Mouse (Mus musculus) forebrain, postnatal 0 days (tissue): Measurements from ENCODE around the gene Inafm2. TPM values are rescaled to one million over a fixed set of nuclear protein-coding genes. Genes with fewer than 3 reads are reported as not detected.

Experiments
- ATAC-seq: fragments of 200-750 bp; cut with Nextera tagmentation; 2 replicates; pipeline ENCODE4 v1.8.0; 2017; ENCODE audit warnings: mild to moderate bottlenecking, moderate library complexity
- DNase-seq: peaks from one replicate; pipeline ENCODE4 v3.0.0-alpha.2; 2015
- H3K27ac ChIP-seq: fragments of 300-500 bp; sonication (generic); 2 replicates; pipeline ENCODE4 v1.5.1; 2014; ENCODE audit warnings: low read depth, mild to moderate bottlenecking, antibody characterized with exemption, low read length, moderate library complexity, mixed read lengths
- H3K27me3 ChIP-seq: fragments of 300-500 bp; sonication (generic); 2 replicates; pipeline ENCODE4 v1.6.1; 2014; ENCODE audit warnings: mild to moderate bottlenecking, low read length, mixed read lengths; ENCODE audit not compliant: insufficient read depth
- H3K36me3 ChIP-seq: fragments of 300-500 bp; sonication (generic); 2 replicates; pipeline ENCODE4 v1.6.1; 2014; ENCODE audit warnings: mild to moderate bottlenecking, moderate library complexity; ENCODE audit not compliant: insufficient read depth
- H3K4me1 ChIP-seq: fragments of 300-500 bp; sonication (generic); 2 replicates; pipeline ENCODE4 v1.6.1; 2014; ENCODE audit warnings: antibody characterized with exemption; ENCODE audit not compliant: insufficient read depth
- H3K4me2 ChIP-seq: fragments of 300-500 bp; sonication (generic); 2 replicates; pipeline ENCODE4 v1.6.1; 2014; ENCODE audit warnings: low read depth, mild to moderate bottlenecking, moderate library complexity
- H3K4me3 ChIP-seq: fragments of 300-500 bp; sonication (generic); 2 replicates; pipeline ENCODE4 v1.5.1; 2014; ENCODE audit warnings: low read depth, low read length, mixed read lengths
- H3K9ac ChIP-seq: fragments of 300-500 bp; sonication (generic); 2 replicates; pipeline ENCODE4 v1.6.1; 2014; ENCODE audit warnings: mild to moderate bottlenecking
- H3K9me3 ChIP-seq: fragments of 300-500 bp; sonication (generic); 2 replicates; pipeline ENCODE4 v1.6.1; 2016; ENCODE audit warnings: low read length
- CTCF ChIP-seq: sonication (generic); IDR thresholded peaks from 2 replicates; pipeline ENCODE4 v1.5.1; 2016; ENCODE audit warnings: antibody characterized with exemption, control low read depth, low read depth
- WGBS: fragments of 180-500 bp; shearing (Covaris S2); extraction: QIAGEN DNeasy Blood & Tissue Kit; methylation state at CpG from one replicate; pipeline ENCODE4 v1.1.7; 2014; 5-methylcytosine and 5-hydroxymethylcytosine counted together
- polyA plus RNA-seq: library from polyadenylated mRNA; unstranded; fragments of >200 nt; fragmentation: Nextera tagmentation; extraction: Ambion mirVana; gene quantifications from 2 replicates; pipeline ENCODE4 v1.2.1, GENCODE M21; 2015
- total RNA-seq: library from RNA; depleted of rRNA; stranded (reverse); fragments of >200 nt; gene quantifications from 2 replicates; pipeline ENCODE4 v1.2.3, GENCODE M21; 2014

Gene Inafm2
- total and polyA plus RNA-seq, 2 experiments from 2014 or later = 14.2 to 17.2 TPM

- H3K4me1 ChIP-seq = peaks cover 26% of the 10 kb centered on the region
- no peaks in the 10 kb centered on the region for H3K36me3 ChIP-seq
- H3K27ac ChIP-seq = no peak overlapping the region
- ATAC-seq = no peak
- H3K4me3 ChIP-seq = no peak overlapping the region
- H3K4me2 ChIP-seq = 0 out of 2 replicates have a peak overlapping the region, but pooled peaks have one; percentile 0
- no peak for DNase-seq
- no peak overlapping the region for H3K9ac ChIP-seq
- no peak for TF ChIP-seq CTCF
- no peaks in the 10 kb centered on the region for H3K27me3 ChIP-seq
- no peaks in the 10 kb centered on the region for H3K9me3 ChIP-seq
- 22% methylated on average over 10 of the region's 10 CpGs for WGBS
These were observed 3.9 kb downstream of the Inafm2 start for GRCm38 (mm10) chr2:118749341-118749884.

DNA sequence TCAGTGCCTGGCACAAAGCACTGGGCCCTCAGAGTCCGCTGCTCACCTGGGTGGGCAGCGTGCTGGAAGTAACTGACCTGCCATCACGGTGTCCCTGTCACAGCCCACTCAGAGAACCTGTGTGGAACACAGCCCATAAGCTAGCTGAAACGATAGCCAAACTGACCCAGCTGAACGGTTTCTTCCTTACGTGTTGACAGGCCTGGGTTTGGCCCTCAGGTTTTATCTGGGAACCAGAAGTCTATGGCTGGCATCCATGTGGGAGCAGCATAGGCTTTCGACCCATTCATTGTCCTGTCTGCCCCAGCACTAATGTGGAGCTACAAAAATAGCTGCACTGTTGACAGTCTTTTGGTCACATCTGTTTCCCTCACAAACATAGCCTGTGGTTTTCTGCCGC is 4.9 kb downstream of the Inafm2 start:
- ATAC-seq (no peak), DNase-seq (no peak)
- TF ChIP-seq CTCF = no peak
- no peak overlapping the region for H3K9ac ChIP-seq
- H3K27me3 ChIP-seq = no peaks in the 10 kb centered on the region
- no peak overlapping the region for H3K4me2 ChIP-seq
- no peak overlapping the region for H3K27ac ChIP-seq
- H3K4me3 ChIP-seq = no peak overlapping the region
- peaks cover 17% of the 10 kb centered on the region; the same call in 1 of the 2 replicates for H3K4me1 ChIP-seq
- no peaks in the 10 kb centered on the region for H3K9me3 ChIP-seq
- H3K36me3 ChIP-seq = no peaks in the 10 kb centered on the region
- whole genome bisulfite sequencing = 70% methylated on average over 8 of the region's 8 CpGs

GRCm38 (mm10) chr2:118751896-118752791 is 6.6 kb downstream of the Inafm2 start:
- Histone ChIP-seq H3K4me2 (no peak overlapping the region), H3K9ac (no peak overlapping the region), H3K27ac (no peak overlapping the region), H3K4me3 (no peak overlapping the region), H3K27me3 (no peaks in the 10 kb centered on the region), H3K9me3 (no peaks in the 10 kb centered on the region), H3K36me3 (no peaks in the 10 kb centered on the region), H3K4me1 (peaks cover 13% of the 10 kb centered on the region; the same call in 1 of the 2 replicates)
- DNase-seq (no peak), ATAC-seq (no peak)
- 63% methylated on average over 16 of the region's 16 CpGs for WGBS
- TF ChIP-seq CTCF = no peak

DNA sequence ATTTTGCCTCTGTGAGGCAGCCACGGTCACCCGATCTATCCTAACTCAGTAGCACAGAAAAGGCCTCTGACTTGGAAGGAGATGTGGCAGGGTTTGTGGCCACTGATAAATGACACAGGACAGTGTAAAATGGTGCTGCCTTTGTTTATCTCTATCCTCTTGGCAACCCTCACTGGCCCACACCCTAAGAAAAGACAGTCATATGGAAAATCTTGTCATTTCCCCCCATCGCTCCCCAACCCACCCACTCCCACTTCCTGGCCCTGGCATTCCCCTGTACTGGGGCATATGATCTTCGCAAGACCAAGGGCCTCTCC is 7.2 kb downstream of the Inafm2 start:
- Histone ChIP-seq H3K4me1 (peaks cover 8% of the 10 kb centered on the region; the same call in 1 of the 2 replicates), H3K4me3 (no peak overlapping the region), H3K27ac (no peak overlapping the region), H3K27me3 (no peaks in the 10 kb centered on the region), H3K4me2 (no peak overlapping the region), H3K9ac (no peak overlapping the region), H3K36me3 (no peaks in the 10 kb centered on the region), H3K9me3 (no peaks in the 10 kb centered on the region)
- DNase-seq (no peak), ATAC-seq (no peak)
- no peak for TF ChIP-seq CTCF
- 79% methylated on average over 4 of the region's 4 CpGs for WGBS

- DNase-seq (no peak), ATAC-seq (no peak)
- Histone ChIP-seq H3K4me3 (no peak overlapping the region), H3K27me3 (no peaks in the 10 kb centered on the region), H3K9ac (no peak overlapping the region), H3K36me3 (no peaks in the 10 kb centered on the region), H3K4me2 (no peak overlapping the region), H3K9me3 (no peaks in the 10 kb centered on the region), H3K4me1 (peaks cover 3% of the 10 kb centered on the region; the same call in 1 of the 2 replicates), H3K27ac (no peak overlapping the region)
- 93% methylated on average over 5 of the region's 5 CpGs for WGBS
- no peak for TF ChIP-seq CTCF
These were observed 8.6 kb downstream of the Inafm2 start for GRCm38 (mm10) chr2:118754143-118754542.

- Histone ChIP-seq H3K36me3 (no peaks in the 10 kb centered on the region), H3K4me3 (no peak overlapping the region), H3K27me3 (no peaks in the 10 kb centered on the region), H3K9me3 (no peaks in the 10 kb centered on the region), H3K4me2 (no peak overlapping the region), H3K4me1 (no peaks in the 10 kb centered on the region), H3K27ac (no peak overlapping the region), H3K9ac (no peak overlapping the region)
- no peak for TF ChIP-seq CTCF
- no peak for DNase-seq
- 88% methylated on average over 6 of the region's 6 CpGs for WGBS
- ATAC-seq = no peak
These were observed 9.8 kb downstream of the Inafm2 start for GRCm38 (mm10) chr2:118755407-118755806.

DNA sequence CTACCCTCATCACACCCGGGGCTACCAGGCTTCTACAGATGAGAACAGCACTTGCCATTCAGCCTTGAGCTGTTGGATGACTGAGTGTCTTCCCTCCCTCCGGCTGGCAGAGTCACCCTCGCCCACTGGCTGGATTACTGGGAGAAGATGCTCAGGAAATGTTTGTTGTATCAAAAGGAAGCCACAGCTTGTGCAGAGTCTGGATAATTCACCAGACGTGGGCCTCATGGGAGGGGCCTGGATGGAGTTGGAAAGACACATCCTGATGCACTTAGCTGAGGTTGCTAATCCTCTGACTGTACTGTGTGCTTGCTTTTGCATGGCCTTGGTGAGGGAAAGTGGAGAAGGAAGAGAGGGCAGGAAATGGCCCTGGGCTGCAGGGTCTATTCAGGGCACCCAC is 10.5 kb downstream of the Inafm2 start:
- H3K4me2 ChIP-seq = no peak overlapping the region
- ATAC-seq (no peak), DNase-seq (no peak)
- H3K4me3 ChIP-seq = no peak overlapping the region
- TF ChIP-seq CTCF = no peak
- H3K9me3 ChIP-seq = no peaks in the 10 kb centered on the region
- peaks cover 3% of the 10 kb centered on the region; the same call in 1 of the 2 replicates for H3K4me1 ChIP-seq
- H3K9ac ChIP-seq = no peak overlapping the region
- H3K27me3 ChIP-seq = no peaks in the 10 kb centered on the region
- H3K27ac ChIP-seq = no peak overlapping the region
- no peaks in the 10 kb centered on the region for H3K36me3 ChIP-seq
- 84% methylated on average over 4 of the region's 4 CpGs for WGBS
